Mouse (Mus musculus): Measurements from ENCODE around the gene Mss51. TPM values are rescaled to one million over a fixed set of nuclear protein-coding genes. Genes with fewer than 3 reads are reported as not detected.

Gene Mss51
- polyA plus RNA-seq (2014; fragmentation: Nextera tagmentation; extraction: Ambion mirVana), result 2.9 and 4.0 TPM in 2 replicates

DNA sequence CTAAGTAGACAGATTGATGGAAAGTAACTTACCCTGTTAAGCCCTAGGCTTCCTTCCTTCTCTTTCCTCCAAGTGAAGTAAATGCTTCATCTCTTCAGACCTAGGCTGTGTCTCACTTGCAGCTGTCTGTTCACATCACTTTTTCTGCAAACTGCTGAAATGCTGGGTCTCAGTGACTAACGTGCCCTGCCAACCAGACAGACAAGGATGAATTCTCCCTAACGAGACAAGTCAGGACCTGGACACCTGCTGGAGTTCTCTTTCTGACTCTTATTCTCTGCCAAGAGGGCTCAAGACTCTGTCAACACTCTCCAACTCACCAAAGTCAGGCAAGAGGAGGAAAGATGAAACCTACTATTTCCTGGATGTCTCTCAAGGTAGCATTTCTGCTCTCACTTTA is at the start of gene Mss51:
Mss51 (minus strand) TSS at position 299 of the 400 bp plus-strand sequence.
- Histone ChIP-seq H3K36me3 (ENCODE audit: control insufficient read depth, insufficient read depth, low read length) (peaks cover 57% of the 10 kb centered on the region), H3K27me3 (replicated peaks; ENCODE audit: control insufficient read depth, insufficient read depth, low read length) (no peaks in the 10 kb centered on the region), H3K4me2 (ENCODE audit: low read depth, low read length) (no peak within 1 kb of the TSS), H3K9ac (ENCODE audit: low read depth, low read length) (no peak within 1 kb of the TSS), H3K9me3 (ENCODE audit: control insufficient read depth, low read length) (no peaks in the 10 kb centered on the region), H3K27ac (replicated peaks; ENCODE audit: low read depth, low read length) (no peak within 1 kb of the TSS), H3K4me1 (ENCODE audit: control insufficient read depth, insufficient read depth, low read length) (no peaks in the 10 kb centered on the region), H3K4me3 (ENCODE audit: low read depth, low read length) (no peak within 1 kb of the TSS)
- no peak for ATAC-seq (ENCODE audit: low read depth)
- 57% methylated on average over 2 of the region's 2 CpGs for WGBS
- DNase-seq (ENCODE audit: low spot score), result no peak

DNA sequence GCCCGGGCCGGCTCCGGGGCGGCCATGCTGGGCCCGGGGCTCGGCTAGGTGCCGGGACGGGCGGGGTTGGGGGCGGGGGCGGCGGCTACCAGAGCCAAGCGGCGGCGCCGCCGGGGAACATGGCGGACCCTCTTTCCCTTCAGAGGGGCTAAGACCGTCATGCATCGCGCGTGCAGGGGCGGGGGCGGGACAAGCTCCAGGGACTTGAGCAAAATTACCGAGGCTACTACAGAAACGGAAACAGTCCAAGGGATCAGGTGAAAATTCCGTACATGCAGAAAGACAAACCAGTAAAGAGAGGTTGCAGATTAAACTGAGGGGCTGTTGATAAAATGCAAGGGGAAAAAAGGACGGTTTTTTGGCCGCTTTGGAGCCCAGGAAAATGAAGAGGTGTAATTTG is 49.7 kb upstream of the Mss51 start, which contains the start of gene Ppp3cb:
Ppp3cb (minus strand) TSS at position 159 of the 400 bp plus-strand sequence.
- WGBS, result under 1% methylated on average over 17 of the region's 29 CpGs
- Histone ChIP-seq H3K4me3 (ENCODE audit: low read depth, low read length) (peak within 1 kb of the TSS; percentile 88), H3K9me3 (ENCODE audit: control insufficient read depth, low read length) (no peaks in the 10 kb centered on the region), H3K36me3 (ENCODE audit: control insufficient read depth, insufficient read depth, low read length) (peaks cover 41% of the 10 kb centered on the region), H3K27me3 (replicated peaks; ENCODE audit: control insufficient read depth, insufficient read depth, low read length) (no peaks in the 10 kb centered on the region), H3K27ac (replicated peaks; ENCODE audit: low read depth, low read length) (peak within 1 kb of the TSS; percentile 99), H3K4me2 (ENCODE audit: low read depth, low read length) (peak within 1 kb of the TSS; percentile 63), H3K9ac (ENCODE audit: low read depth, low read length) (peak within 1 kb of the TSS; percentile 98), H3K4me1 (ENCODE audit: control insufficient read depth, insufficient read depth, low read length) (peaks cover 18% of the 10 kb centered on the region)
- ATAC-seq (ENCODE audit: low read depth), result peak; percentile 95
- DNase-seq (ENCODE audit: low spot score), result peak; percentile 97

- H3K9me3 ChIP-seq (ENCODE audit: control insufficient read depth, low read length), result no peaks in the 10 kb centered on the region
- DNase-seq (ENCODE audit: low spot score) (peak; percentile 93), ATAC-seq (ENCODE audit: low read depth) (peak; percentile 98)
- peak overlapping the region; percentile 88 for H3K4me3 ChIP-seq (ENCODE audit: low read depth, low read length)
- H3K4me1 ChIP-seq (ENCODE audit: control insufficient read depth, insufficient read depth, low read length), result peaks cover 18% of the 10 kb centered on the region
- H3K9ac ChIP-seq (ENCODE audit: low read depth, low read length), result peak overlapping the region; percentile 98
- peaks cover 36% of the 10 kb centered on the region for H3K36me3 ChIP-seq (ENCODE audit: control insufficient read depth, insufficient read depth, low read length)
- peak overlapping the region; percentile 63 for H3K4me2 ChIP-seq (ENCODE audit: low read depth, low read length)
- peak overlapping the region; percentile 99 for H3K27ac ChIP-seq (replicated peaks; ENCODE audit: low read depth, low read length)
- 0% methylated on average over 33 of the region's 67 CpGs for WGBS
- no peaks in the 10 kb centered on the region for H3K27me3 ChIP-seq (replicated peaks; ENCODE audit: control insufficient read depth, insufficient read depth, low read length)
Measured at GRCm38 (mm10) chr14:20545529-20546331, 49.0 kb upstream of the Mss51 start.

GRCm38 (mm10) chr14:20544467-20545411 is 48.0 kb upstream of the Mss51 start:
- no peak overlapping the region; the same call in 1 of the 2 replicates for H3K27ac ChIP-seq (replicated peaks; ENCODE audit: low read depth, low read length)
- 70% methylated on average over 7 of the region's 7 CpGs for WGBS
- ATAC-seq (ENCODE audit: low read depth) (no peak), DNase-seq (ENCODE audit: low spot score) (no peak)
- peaks cover 27% of the 10 kb centered on the region for H3K36me3 ChIP-seq (ENCODE audit: control insufficient read depth, insufficient read depth, low read length)
- peak overlapping the region; percentile 63 for H3K4me2 ChIP-seq (ENCODE audit: low read depth, low read length)
- H3K9me3 ChIP-seq (ENCODE audit: control insufficient read depth, low read length), result no peaks in the 10 kb centered on the region
- H3K27me3 ChIP-seq (replicated peaks; ENCODE audit: control insufficient read depth, insufficient read depth, low read length), result no peaks in the 10 kb centered on the region
- H3K9ac ChIP-seq (ENCODE audit: low read depth, low read length), result peak overlapping the region; percentile 98; the same call in 1 of the 2 replicates
- peak overlapping the region; percentile 88 for H3K4me3 ChIP-seq (ENCODE audit: low read depth, low read length)
- peaks cover 18% of the 10 kb centered on the region for H3K4me1 ChIP-seq (ENCODE audit: control insufficient read depth, insufficient read depth, low read length)

- H3K9me3 ChIP-seq (ENCODE audit: control insufficient read depth, low read length), result no peaks in the 10 kb centered on the region
- H3K9ac ChIP-seq (ENCODE audit: low read depth, low read length), result no peak overlapping the region
- no peak overlapping the region for H3K4me3 ChIP-seq (ENCODE audit: low read depth, low read length)
- ATAC-seq (ENCODE audit: low read depth) (no peak), DNase-seq (ENCODE audit: low spot score) (no peak)
- no peak overlapping the region for H3K27ac ChIP-seq (replicated peaks; ENCODE audit: low read depth, low read length)
- no peaks in the 10 kb centered on the region for H3K27me3 ChIP-seq (replicated peaks; ENCODE audit: control insufficient read depth, insufficient read depth, low read length)
- no peak overlapping the region for H3K4me2 ChIP-seq (ENCODE audit: low read depth, low read length)
- H3K4me1 ChIP-seq (ENCODE audit: control insufficient read depth, insufficient read depth, low read length), result no peaks in the 10 kb centered on the region
- WGBS, result 94% methylated on average over 4 of the region's 4 CpGs
- H3K36me3 ChIP-seq (ENCODE audit: control insufficient read depth, insufficient read depth, low read length), result peaks cover 7% of the 10 kb centered on the region
Measured at GRCm38 (mm10) chr14:20529643-20530042, 32.9 kb upstream of the Mss51 start.

GRCm38 (mm10) chr14:20520179-20520578 is 23.5 kb upstream of the Mss51 start:
- no peak overlapping the region for H3K9ac ChIP-seq (ENCODE audit: low read depth, low read length)
- WGBS, result 95% methylated on average over 2 of the region's 2 CpGs
- H3K4me1 ChIP-seq (ENCODE audit: control insufficient read depth, insufficient read depth, low read length), result no peaks in the 10 kb centered on the region
- no peak overlapping the region for H3K27ac ChIP-seq (replicated peaks; ENCODE audit: low read depth, low read length)
- H3K36me3 ChIP-seq (ENCODE audit: control insufficient read depth, insufficient read depth, low read length), result peaks cover 49% of the 10 kb centered on the region
- H3K4me3 ChIP-seq (ENCODE audit: low read depth, low read length), result no peak overlapping the region
- DNase-seq (ENCODE audit: low spot score), result no peak
- H3K27me3 ChIP-seq (replicated peaks; ENCODE audit: control insufficient read depth, insufficient read depth, low read length), result no peaks in the 10 kb centered on the region
- no peaks in the 10 kb centered on the region for H3K9me3 ChIP-seq (ENCODE audit: control insufficient read depth, low read length)
- no peak for ATAC-seq (ENCODE audit: low read depth)
- H3K4me2 ChIP-seq (ENCODE audit: low read depth, low read length), result no peak overlapping the region

DNA sequence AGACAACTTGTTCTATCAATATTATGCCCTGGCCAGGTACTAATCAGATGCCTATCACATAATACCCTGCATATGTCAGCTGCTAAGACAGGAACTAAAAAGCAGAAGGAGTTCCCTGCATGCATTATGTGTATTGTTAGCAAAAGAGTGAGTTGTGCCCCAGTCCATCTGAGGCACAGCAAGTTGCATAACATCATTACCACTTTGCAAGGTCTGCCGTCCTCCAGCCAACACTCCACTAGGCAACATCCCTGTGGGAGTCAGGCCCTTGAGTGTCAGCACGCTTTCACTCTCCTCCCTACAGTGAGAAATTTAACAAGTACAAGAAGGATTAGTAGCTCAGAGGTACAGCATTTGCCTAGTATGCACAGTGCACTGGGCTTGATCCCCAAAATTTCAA is 11.7 kb upstream of the Mss51 start:
- 85% methylated on average over 2 of the region's 2 CpGs for WGBS
- Histone ChIP-seq H3K4me1 (ENCODE audit: control insufficient read depth, insufficient read depth, low read length) (no peaks in the 10 kb centered on the region), H3K36me3 (ENCODE audit: control insufficient read depth, insufficient read depth, low read length) (peaks cover 34% of the 10 kb centered on the region), H3K27me3 (replicated peaks; ENCODE audit: control insufficient read depth, insufficient read depth, low read length) (no peaks in the 10 kb centered on the region), H3K9ac (ENCODE audit: low read depth, low read length) (no peak overlapping the region), H3K27ac (replicated peaks; ENCODE audit: low read depth, low read length) (no peak overlapping the region), H3K9me3 (ENCODE audit: control insufficient read depth, low read length) (no peaks in the 10 kb centered on the region), H3K4me3 (ENCODE audit: low read depth, low read length) (no peak overlapping the region), H3K4me2 (ENCODE audit: low read depth, low read length) (no peak overlapping the region)
- ATAC-seq (ENCODE audit: low read depth) (no peak), DNase-seq (ENCODE audit: low spot score) (no peak)

DNA sequence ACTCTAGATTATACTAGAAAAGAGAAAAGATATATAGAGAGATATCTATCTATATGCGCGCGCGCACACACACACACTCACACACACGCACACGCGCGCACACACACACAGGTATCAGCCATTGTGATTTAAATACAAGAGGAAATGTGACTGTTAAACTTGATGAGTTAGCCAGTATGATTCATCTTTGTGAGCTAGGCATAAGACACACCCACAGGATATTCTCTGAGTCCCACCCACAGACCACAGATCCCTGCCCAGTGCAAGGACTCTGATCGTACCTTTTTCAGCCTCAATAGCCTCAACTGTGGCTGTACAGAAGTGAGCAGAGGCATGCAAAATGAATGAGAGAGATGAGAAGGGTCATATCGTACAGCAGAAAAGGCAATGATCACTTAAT is 6.3 kb upstream of the Mss51 start:
- Histone ChIP-seq H3K27me3 (replicated peaks; ENCODE audit: control insufficient read depth, insufficient read depth, low read length) (no peaks in the 10 kb centered on the region), H3K9ac (ENCODE audit: low read depth, low read length) (no peak overlapping the region), H3K4me2 (ENCODE audit: low read depth, low read length) (no peak overlapping the region), H3K9me3 (ENCODE audit: control insufficient read depth, low read length) (no peaks in the 10 kb centered on the region), H3K4me1 (ENCODE audit: control insufficient read depth, insufficient read depth, low read length) (no peaks in the 10 kb centered on the region), H3K27ac (replicated peaks; ENCODE audit: low read depth, low read length) (no peak overlapping the region), H3K36me3 (ENCODE audit: control insufficient read depth, insufficient read depth, low read length) (peaks cover 27% of the 10 kb centered on the region), H3K4me3 (ENCODE audit: low read depth, low read length) (no peak overlapping the region)
- DNase-seq (ENCODE audit: low spot score) (no peak), ATAC-seq (ENCODE audit: low read depth) (no peak)
- WGBS, result 95% methylated on average over 10 of the region's 10 CpGs

Data from embryonic facial prominence, embryonic 14.5 days (tissue).